Mouse (Mus musculus) liver, embryonic 11.5 days (tissue): ENCODE measurements around the gene Reg3d. TPM values are rescaled to one million over a fixed set of nuclear protein-coding genes. Genes with fewer than 3 reads are reported as not detected.
"Not testable (repeated sequence)": the region's sequence is repeated elsewhere in the genome, so short reads cannot be mapped to it uniquely, and the experiment has no call there.

ENCODE experiments used
- ATAC-seq: fragments of 200-750 bp; cut with Nextera tagmentation; replicated peaks from 2 replicates; pipeline ENCODE4 v1.8.0; 2017; ENCODE audit warnings: moderate number of reproducible peaks, mild to moderate bottlenecking, moderate TSS enrichment, moderate library complexity; ENCODE audit not compliant: low FRiP score
- DNase-seq: peaks from one replicate; pipeline ENCODE4 v3.0.0-alpha.2; 2017; ENCODE audit warnings: low spot score
- H3K27ac ChIP-seq: fragments of 300-500 bp; sonication (generic); 2 replicates; pipeline ENCODE4 v1.5.1; 2014; ENCODE audit warnings: mild to moderate bottlenecking, low read depth, low read length, control low read depth
- H3K27me3 ChIP-seq: fragments of 300-500 bp; sonication (generic); replicated peaks from 2 replicates; pipeline ENCODE4 v1.6.1; 2014; ENCODE audit warnings: low read length, mixed read lengths; ENCODE audit not compliant: control insufficient read depth, insufficient read depth
- H3K36me3 ChIP-seq: fragments of 300-500 bp; sonication (generic); 2 replicates; pipeline ENCODE4 v1.6.1; 2014; ENCODE audit warnings: mild to moderate bottlenecking, low read length, moderate library complexity, mixed read lengths; ENCODE audit not compliant: control insufficient read depth, insufficient read depth
- H3K4me1 ChIP-seq: fragments of 300-500 bp; sonication (generic); replicated peaks from 2 replicates; pipeline ENCODE4 v1.6.1; 2014; ENCODE audit warnings: low read length, mixed read lengths; ENCODE audit not compliant: control insufficient read depth, insufficient read depth
- H3K4me2 ChIP-seq: fragments of 300-500 bp; sonication (generic); 2 replicates; pipeline ENCODE4 v1.6.1; 2014; ENCODE audit warnings: mild to moderate bottlenecking, control low read depth, moderate library complexity
- H3K4me3 ChIP-seq: fragments of 300-500 bp; sonication (generic); 2 replicates; pipeline ENCODE4 v1.5.1; 2014; ENCODE audit warnings: low read depth, low read length, control low read depth
- H3K9ac ChIP-seq: fragments of 300-500 bp; sonication (generic); 2 replicates; pipeline ENCODE4 v1.6.1; 2014; ENCODE audit warnings: low read depth, low read length, control low read depth
- H3K9me3 ChIP-seq: fragments of 300-500 bp; sonication (generic); 2 replicates; pipeline ENCODE4 v1.6.1; 2016; ENCODE audit warnings: low read length, inconsistent platforms, mixed read lengths; ENCODE audit not compliant: control insufficient read depth
- WGBS: fragments of 180-500 bp; shearing (Covaris S2); extraction: QIAGEN DNeasy Blood & Tissue Kit; methylation state at CpG from one replicate; pipeline ENCODE4 v1.1.7; 2014; 5-methylcytosine and 5-hydroxymethylcytosine counted together
- polyA plus RNA-seq: library from polyadenylated mRNA; unstranded; fragments of >200 nt; fragmentation: Nextera tagmentation; extraction: Ambion mirVana; gene quantifications from 2 replicates; pipeline ENCODE4 v1.2.1, GENCODE M21; 2014

Reg3d gene
- not detected in 2 replicates for polyA plus RNA-seq

- no peaks in the 10 kb centered on the region for H3K36me3 ChIP-seq
- no peaks in the 10 kb centered on the region for H3K4me1 ChIP-seq
- H3K4me3 ChIP-seq, result no peak within 1 kb of the TSS
- H3K4me2 ChIP-seq, result no peak within 1 kb of the TSS
- ATAC-seq, result no peak
- no peaks in the 10 kb centered on the region for H3K27me3 ChIP-seq
- WGBS, result 65% methylated on average over 2 of the region's 2 CpGs
- H3K9me3 ChIP-seq, result no peaks in the 10 kb centered on the region
- no peak within 1 kb of the TSS for H3K27ac ChIP-seq
- DNase-seq, result no peak
- H3K9ac ChIP-seq, result no peak within 1 kb of the TSS
Measured at GRCm38 (mm10) chr6:78378765-78379164, at the start of gene Reg3d. Reg3d (minus strand) TSS chr6:78378865.

GRCm38 (mm10) chr6:78425497-78425896 lies 46.8 kb upstream of the Reg3d start:
- H3K36me3 ChIP-seq, result no peaks in the 10 kb centered on the region
- ATAC-seq, result no peak
- no peak overlapping the region for H3K9ac ChIP-seq
- no peaks in the 10 kb centered on the region for H3K4me1 ChIP-seq
- H3K4me3 ChIP-seq, result no peak overlapping the region
- WGBS, result 70% methylated on average over 3 of the region's 3 CpGs
- H3K27me3 ChIP-seq, result no peaks in the 10 kb centered on the region
- H3K9me3 ChIP-seq, result no peaks in the 10 kb centered on the region
- H3K4me2 ChIP-seq, result no peak overlapping the region
- no peak overlapping the region for H3K27ac ChIP-seq
- DNase-seq, result no peak

- ATAC-seq, result not testable (repeated sequence)
Measured at GRCm38 (mm10) chr6:78422411-78422810, 43.7 kb upstream of the Reg3d start, which contains the start of gene Reg1. Reg1 (plus strand) TSS chr6:78422711.

GRCm38 (mm10) chr6:78395323-78395722 lies 16.7 kb upstream of the Reg3d start, which contains the start of gene Reg2:
Reg2 (plus strand) TSS chr6:78395623.
- not testable (repeated sequence) for H3K36me3 ChIP-seq, DNase-seq, H3K4me3 ChIP-seq, ATAC-seq, H3K27me3 ChIP-seq, H3K4me1 ChIP-seq, H3K9me3 ChIP-seq, H3K9ac ChIP-seq, H3K4me2 ChIP-seq, H3K27ac ChIP-seq
- whole genome bisulfite sequencing, result 93% methylated on average over 4 of the region's 17 CpGs

More at GRCm38 (mm10) chr6:78422411-78422810, 43.7 kb upstream of the Reg3d start, which contains the start of gene Reg1:
- not testable (repeated sequence) for H3K27ac ChIP-seq, H3K9ac ChIP-seq, H3K36me3 ChIP-seq, H3K9me3 ChIP-seq, H3K4me1 ChIP-seq, H3K4me2 ChIP-seq, DNase-seq, H3K27me3 ChIP-seq, H3K4me3 ChIP-seq

GRCm38 (mm10) chr6:78385609-78386008 lies 6.9 kb upstream of the Reg3d start:
- WGBS, result 85% methylated on average over 3 of the region's 3 CpGs
- no peaks in the 10 kb centered on the region for H3K27me3 ChIP-seq
- no peak for DNase-seq
- H3K9ac ChIP-seq, result no peak overlapping the region
- no peak for ATAC-seq
- no peak overlapping the region for H3K4me3 ChIP-seq
- H3K4me2 ChIP-seq, result no peak overlapping the region
- H3K9me3 ChIP-seq, result no peaks in the 10 kb centered on the region
- H3K36me3 ChIP-seq, result no peaks in the 10 kb centered on the region
- H3K27ac ChIP-seq, result no peak overlapping the region
- no peaks in the 10 kb centered on the region for H3K4me1 ChIP-seq

GRCm38 (mm10) chr6:78380409-78380808 lies 1.7 kb upstream of the Reg3d start, which contains the start of gene Reg3a:
Reg3a (plus strand) TSS chr6:78380709.
- Histone ChIP-seq H3K27ac (no peak within 1 kb of the TSS), H3K4me3 (no peak within 1 kb of the TSS)

GRCm38 (mm10) chr6:78370357-78370756 lies 8.3 kb downstream of the Reg3d start, which contains the start of gene Reg3b:
Reg3b (plus strand) TSS chr6:78370657.
- no peak for ATAC-seq
- H3K27ac ChIP-seq, result no peak within 1 kb of the TSS
- 88% methylated on average over 2 of the region's 2 CpGs for WGBS

More at GRCm38 (mm10) chr6:78380409-78380808, 1.7 kb upstream of the Reg3d start, which contains the start of gene Reg3a:
- Histone ChIP-seq H3K4me1 (no peaks in the 10 kb centered on the region), H3K4me2 (no peak within 1 kb of the TSS), H3K9me3 (no peaks in the 10 kb centered on the region), H3K36me3 (no peaks in the 10 kb centered on the region), H3K27me3 (no peaks in the 10 kb centered on the region), H3K9ac (no peak within 1 kb of the TSS)
- ATAC-seq, result no peak
- no peak for DNase-seq

GRCm38 (mm10) chr6:78361971-78362563 lies 16.6 kb downstream of the Reg3d start:
- WGBS, result 54% methylated on average over 2 of the region's 2 CpGs

More at GRCm38 (mm10) chr6:78370357-78370756, 8.3 kb downstream of the Reg3d start, which contains the start of gene Reg3b:
- Histone ChIP-seq H3K9ac (no peak within 1 kb of the TSS), H3K4me3 (no peak within 1 kb of the TSS), H3K4me1 (no peaks in the 10 kb centered on the region), H3K27me3 (no peaks in the 10 kb centered on the region), H3K9me3 (no peaks in the 10 kb centered on the region), H3K4me2 (no peak within 1 kb of the TSS), H3K36me3 (no peaks in the 10 kb centered on the region)
- DNase-seq, result no peak

GRCm38 (mm10) chr6:78341689-78342088 lies 37.0 kb downstream of the Reg3d start:
- Histone ChIP-seq H3K4me2 (no peak overlapping the region), H3K4me3 (no peak overlapping the region), H3K36me3 (no peaks in the 10 kb centered on the region), H3K4me1 (no peaks in the 10 kb centered on the region), H3K27ac (no peak overlapping the region), H3K27me3 (no peaks in the 10 kb centered on the region), H3K9me3 (no peaks in the 10 kb centered on the region), H3K9ac (no peak overlapping the region)
- 74% methylated on average over 2 of the region's 2 CpGs for WGBS
- DNase-seq, result no peak
- no peak for ATAC-seq

More at GRCm38 (mm10) chr6:78361971-78362563, 16.6 kb downstream of the Reg3d start:
- no peak overlapping the region for H3K27ac ChIP-seq
- no peak overlapping the region for H3K4me3 ChIP-seq
- no peaks in the 10 kb centered on the region for H3K27me3 ChIP-seq
- ATAC-seq (no peak), DNase-seq (no peak)
- H3K9ac ChIP-seq, result no peak overlapping the region
- H3K4me2 ChIP-seq, result no peak overlapping the region
- H3K9me3 ChIP-seq, result no peaks in the 10 kb centered on the region
- H3K36me3 ChIP-seq, result no peaks in the 10 kb centered on the region
- H3K4me1 ChIP-seq, result no peaks in the 10 kb centered on the region
